Mouse (Mus musculus): Measurements from ENCODE around the gene Ficd. TPM values are rescaled to one million over a fixed set of nuclear protein-coding genes. Genes with fewer than 3 reads are reported as not detected.
"Not testable (repeated sequence)": the region's sequence is repeated elsewhere in the genome, so short reads cannot be mapped to it uniquely, and the experiment has no call there.

Gene Ficd
- polyA plus RNA-seq, 1 experiment from 2014 or later: 6.7 TPM

DNA sequence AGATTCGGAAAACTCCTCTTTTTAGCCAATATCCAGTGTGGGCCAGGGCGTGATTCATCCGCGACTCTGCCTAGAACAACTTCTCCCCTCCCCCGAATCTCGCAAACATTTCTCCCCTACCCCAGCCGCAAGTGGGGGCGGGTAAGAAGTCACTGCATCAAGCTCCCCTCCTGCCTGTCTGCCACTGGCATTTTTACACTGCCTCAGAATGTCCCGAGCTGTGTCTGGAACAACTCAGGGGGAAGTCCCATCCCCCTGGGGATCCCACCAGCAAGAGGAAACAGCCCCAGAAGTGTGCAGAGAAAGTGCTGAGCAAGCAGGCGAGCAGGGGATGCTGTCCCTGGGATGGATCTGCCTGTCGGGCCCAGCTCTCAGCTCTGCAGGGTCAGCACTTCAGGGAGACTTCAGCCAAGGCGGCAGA lies 48.0 kb downstream of the Ficd start:
- H3K9me3 ChIP-seq (ENCODE audit: control insufficient read depth, low read length): no peaks in the 10 kb centered on the region
- H3K27me3 ChIP-seq (ENCODE audit: control insufficient read depth, insufficient read depth, low read length): peaks cover 3% of the 10 kb centered on the region; the same call in 1 of the 2 replicates
- peaks cover 5% of the 10 kb centered on the region; the same call in 1 of the 2 replicates for H3K36me3 ChIP-seq (ENCODE audit: control insufficient read depth, insufficient read depth, low read length)
- 21% methylated on average over 12 of the region's 12 CpGs for WGBS
- H3K27ac ChIP-seq (replicated peaks; ENCODE audit: low read depth, low read length): no peak overlapping the region
- ATAC-seq (ENCODE audit: low FRiP score, low TSS enrichment): no peak
- H3K4me2 ChIP-seq (ENCODE audit: low read length): no peak overlapping the region
- H3K4me3 ChIP-seq (replicated peaks; ENCODE audit: low read depth, low read length): no peak overlapping the region
- no peaks in the 10 kb centered on the region for H3K4me1 ChIP-seq (ENCODE audit: control insufficient read depth, insufficient read depth, low read length)
- H3K9ac ChIP-seq (replicated peaks; ENCODE audit: low read length): no peak overlapping the region
- no peak for DNase-seq

DNA sequence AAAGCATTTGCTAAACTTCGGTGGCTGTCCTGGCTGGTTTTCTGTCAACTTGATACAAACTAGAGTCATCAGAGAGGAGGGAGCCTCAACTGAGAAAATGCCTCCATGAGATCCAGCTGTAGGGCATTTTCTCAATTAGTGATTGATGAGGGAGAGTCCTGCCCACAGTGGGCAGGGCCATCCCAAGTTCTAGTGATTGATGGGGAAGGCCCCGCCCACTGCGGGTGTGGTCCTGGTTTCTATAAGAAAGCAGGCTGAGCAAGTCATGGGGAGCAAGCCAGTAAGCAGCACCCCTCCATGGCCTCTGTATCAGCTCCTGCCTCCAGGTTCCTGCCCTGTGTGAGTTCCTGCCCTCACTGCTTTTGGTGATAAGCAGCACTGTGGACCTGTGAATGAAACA lies 48.5 kb downstream of the Ficd start:
- not testable (repeated sequence) for H3K4me2 ChIP-seq (ENCODE audit: low read length); H3K36me3 ChIP-seq (ENCODE audit: control insufficient read depth, insufficient read depth, low read length); H3K27me3 ChIP-seq (ENCODE audit: control insufficient read depth, insufficient read depth, low read length); DNase-seq; H3K9ac ChIP-seq (replicated peaks; ENCODE audit: low read length); H3K9me3 ChIP-seq (ENCODE audit: control insufficient read depth, low read length); ATAC-seq (ENCODE audit: low FRiP score, low TSS enrichment); H3K27ac ChIP-seq (replicated peaks; ENCODE audit: low read depth, low read length); H3K4me3 ChIP-seq (replicated peaks; ENCODE audit: low read depth, low read length); H3K4me1 ChIP-seq (ENCODE audit: control insufficient read depth, insufficient read depth, low read length)
- WGBS: 46% methylated on average over 3 of the region's 3 CpGs

DNA sequence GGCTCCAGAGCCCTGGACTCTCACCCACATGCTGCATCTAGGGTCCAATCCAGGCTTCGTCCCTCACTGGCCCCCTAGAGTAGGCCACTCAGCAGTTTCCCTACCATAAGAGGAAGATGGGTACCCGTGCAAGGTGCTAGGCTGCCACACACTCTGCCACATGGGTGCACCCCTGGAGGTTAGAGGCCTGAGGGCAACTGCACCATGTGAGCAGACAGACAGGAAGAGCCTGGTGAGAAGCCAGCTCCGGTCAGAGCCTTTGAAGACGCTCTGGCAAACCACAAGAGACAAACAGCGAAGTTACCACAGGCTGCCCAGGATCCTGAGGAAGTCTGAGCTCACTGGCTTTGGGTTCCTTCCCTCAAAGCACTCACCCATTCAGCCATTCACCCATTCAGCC lies 51.4 kb downstream of the Ficd start:
- Histone ChIP-seq H3K27me3 (ENCODE audit: control insufficient read depth, insufficient read depth, low read length) (peaks cover 3% of the 10 kb centered on the region; the same call in 1 of the 2 replicates), H3K4me3 (replicated peaks; ENCODE audit: low read depth, low read length) (no peak overlapping the region), H3K4me2 (ENCODE audit: low read length) (no peak overlapping the region), H3K4me1 (ENCODE audit: control insufficient read depth, insufficient read depth, low read length) (no peaks in the 10 kb centered on the region), H3K36me3 (ENCODE audit: control insufficient read depth, insufficient read depth, low read length) (no peaks in the 10 kb centered on the region), H3K9ac (replicated peaks; ENCODE audit: low read length) (no peak overlapping the region), H3K27ac (replicated peaks; ENCODE audit: low read depth, low read length) (no peak overlapping the region), H3K9me3 (ENCODE audit: control insufficient read depth, low read length) (no peaks in the 10 kb centered on the region)
- ATAC-seq (ENCODE audit: low FRiP score, low TSS enrichment): no peak
- no peak for DNase-seq
- WGBS: 79% methylated on average over 5 of the region's 5 CpGs

DNA sequence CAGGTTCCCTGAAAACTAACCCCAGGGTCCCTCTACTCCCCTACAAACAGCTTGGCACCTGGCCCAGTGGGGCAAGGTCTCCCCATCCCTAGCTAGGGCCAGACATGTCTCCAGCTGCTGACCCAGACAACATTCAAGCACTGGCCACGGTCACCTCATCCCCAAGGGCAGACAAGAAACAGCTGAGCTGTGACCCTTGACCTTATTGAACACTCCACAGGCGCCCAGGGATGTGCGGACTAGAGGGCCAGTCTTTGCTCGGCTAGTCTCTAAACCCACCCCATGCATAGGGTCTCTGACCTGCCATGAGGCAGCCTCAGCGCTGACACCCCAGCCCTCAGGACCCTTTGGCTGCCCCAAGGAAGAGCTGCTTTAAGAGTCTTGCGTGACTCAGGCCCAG lies 53.0 kb downstream of the Ficd start:
- no peak overlapping the region for H3K4me3 ChIP-seq (replicated peaks; ENCODE audit: low read depth, low read length)
- H3K9me3 ChIP-seq (ENCODE audit: control insufficient read depth, low read length): no peaks in the 10 kb centered on the region
- no peak overlapping the region for H3K9ac ChIP-seq (replicated peaks; ENCODE audit: low read length)
- no peaks in the 10 kb centered on the region for H3K27me3 ChIP-seq (ENCODE audit: control insufficient read depth, insufficient read depth, low read length)
- H3K27ac ChIP-seq (replicated peaks; ENCODE audit: low read depth, low read length): no peak overlapping the region
- DNase-seq (no peak), ATAC-seq (ENCODE audit: low FRiP score, low TSS enrichment) (no peak)
- no peaks in the 10 kb centered on the region for H3K4me1 ChIP-seq (ENCODE audit: control insufficient read depth, insufficient read depth, low read length)
- WGBS: 52% methylated on average over 6 of the region's 6 CpGs
- no peak overlapping the region for H3K4me2 ChIP-seq (ENCODE audit: low read length)
- H3K36me3 ChIP-seq (ENCODE audit: control insufficient read depth, insufficient read depth, low read length): no peaks in the 10 kb centered on the region

DNA sequence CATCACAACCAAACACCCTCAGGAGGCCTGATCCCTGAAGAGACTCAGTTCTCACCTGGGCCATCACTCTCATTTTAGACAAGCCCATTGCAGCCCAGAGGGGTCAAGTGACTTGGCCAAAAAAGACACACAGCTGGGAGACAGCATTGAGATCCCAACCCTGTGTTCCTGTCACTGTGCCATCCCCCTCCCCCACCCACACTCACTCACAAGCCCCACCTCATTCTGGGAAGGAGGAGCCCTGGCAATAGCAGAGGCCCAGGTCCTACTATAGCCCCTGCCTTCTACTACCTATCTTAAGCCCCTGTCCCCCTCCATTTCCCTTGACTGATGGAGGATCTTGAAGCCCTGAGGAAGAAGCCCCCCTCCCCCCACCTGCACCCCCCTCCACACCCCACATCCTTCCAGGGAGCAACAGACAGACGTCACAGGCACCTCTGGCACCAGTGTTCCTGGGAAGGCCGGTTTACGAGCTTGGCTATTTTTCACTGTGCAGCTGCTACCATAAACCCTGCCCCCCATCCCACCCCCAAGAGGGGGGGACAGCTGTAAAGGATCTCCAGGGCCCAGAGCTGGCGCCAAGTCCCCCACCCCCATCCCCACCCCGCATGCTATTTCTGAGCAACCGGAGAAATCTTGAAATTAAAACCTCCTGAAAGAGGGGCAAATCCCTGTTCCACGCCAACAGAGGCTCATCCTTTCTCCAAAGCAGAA lies 53.6 kb downstream of the Ficd start:
- H3K36me3 ChIP-seq (ENCODE audit: control insufficient read depth, insufficient read depth, low read length): no peaks in the 10 kb centered on the region
- no peaks in the 10 kb centered on the region for H3K27me3 ChIP-seq (ENCODE audit: control insufficient read depth, insufficient read depth, low read length)
- H3K9me3 ChIP-seq (ENCODE audit: control insufficient read depth, low read length): no peaks in the 10 kb centered on the region
- DNase-seq (no peak), ATAC-seq (ENCODE audit: low FRiP score, low TSS enrichment) (no peak)
- H3K4me2 ChIP-seq (ENCODE audit: low read length): no peak overlapping the region
- no peak overlapping the region for H3K4me3 ChIP-seq (replicated peaks; ENCODE audit: low read depth, low read length)
- no peak overlapping the region for H3K9ac ChIP-seq (replicated peaks; ENCODE audit: low read length)
- WGBS: 59% methylated on average over 7 of the region's 7 CpGs
- H3K27ac ChIP-seq (replicated peaks; ENCODE audit: low read depth, low read length): no peak overlapping the region
- no peaks in the 10 kb centered on the region for H3K4me1 ChIP-seq (ENCODE audit: control insufficient read depth, insufficient read depth, low read length)

Other genes with a start within 250 kb of the Ficd start
- 10.7 and 12.0 TPM in 2 replicates for gene Wscd2, start 245.5 kb upstream of the Ficd start, polyA plus RNA-seq (2014; fragmentation: Nextera tagmentation; extraction: Ambion mirVana)
- 1.2 and 2.1 TPM in 2 replicates for gene Cmklr1, start 85.4 kb upstream of the Ficd start, polyA plus RNA-seq (2014; fragmentation: Nextera tagmentation; extraction: Ambion mirVana)
- gene 1700069L16Rik, start 11.0 kb upstream of the Ficd start, polyA plus RNA-seq (2014; fragmentation: Nextera tagmentation; extraction: Ambion mirVana): not detected in 2 replicates
- gene Sart3, start 36.7 kb downstream of the Ficd start, polyA plus RNA-seq (2014; fragmentation: Nextera tagmentation; extraction: Ambion mirVana): 36.4 and 40.1 TPM in 2 replicates
- 87.6 and 92.2 TPM in 2 replicates for gene Iscu, start 36.9 kb downstream of the Ficd start, polyA plus RNA-seq (2014; fragmentation: Nextera tagmentation; extraction: Ambion mirVana)
- 1.00 and 3.2 TPM in 2 replicates for gene Tmem119, start 64.7 kb downstream of the Ficd start, polyA plus RNA-seq (2014; fragmentation: Nextera tagmentation; extraction: Ambion mirVana)
- 1.1 and 2.6 TPM in 2 replicates for gene Selplg, start 96.8 kb downstream of the Ficd start, polyA plus RNA-seq (2014; fragmentation: Nextera tagmentation; extraction: Ambion mirVana)
- 133 and 201 TPM in 2 replicates for gene Coro1c, start 173.0 kb downstream of the Ficd start, polyA plus RNA-seq (2014; fragmentation: Nextera tagmentation; extraction: Ambion mirVana)